Mouse (Mus musculus): ENCODE results near the gene Stpg4. TPM values are rescaled to one million over a fixed set of nuclear protein-coding genes. Genes with fewer than 3 reads are reported as not detected.

Stpg4 gene
- polyA plus RNA-seq, 1 experiment from 2014 or later: not detected

DNA sequence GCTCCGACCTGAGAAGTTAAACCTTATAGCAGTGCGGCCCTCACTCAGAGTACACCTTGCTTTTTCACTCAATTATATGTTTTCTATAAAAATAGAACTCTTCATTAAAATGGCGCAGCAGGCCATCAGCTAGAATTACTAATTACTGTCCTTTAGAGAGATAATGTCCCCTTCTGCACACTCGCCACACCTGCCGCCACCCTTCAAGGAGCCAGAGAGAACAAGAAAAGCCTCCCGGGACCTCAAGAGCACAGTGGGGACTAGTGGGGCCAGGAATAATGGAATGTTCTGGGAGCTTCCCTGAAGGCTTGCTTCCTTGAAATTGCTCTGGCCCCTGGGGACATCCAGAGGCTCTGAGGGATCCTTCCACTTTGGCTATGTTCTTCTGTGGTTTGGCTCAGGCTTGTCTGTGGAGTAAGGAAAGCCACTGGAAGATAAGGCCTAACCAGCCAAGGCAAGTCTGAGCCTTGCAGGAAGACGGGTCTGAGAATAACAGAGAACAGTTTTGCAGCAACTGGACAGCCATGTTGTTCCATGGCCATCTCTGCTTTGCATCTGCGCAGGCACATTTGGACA is 73.7 kb downstream of the Stpg4 start:
- DNase-seq (ENCODE audit: low spot score): no peak
- WGBS: 87% methylated on average over 8 of the region's 8 CpGs
- Histone ChIP-seq H3K4me1 (ENCODE audit: control insufficient read depth, insufficient read depth, low read length) (peaks cover 27% of the 10 kb centered on the region), H3K4me2 (ENCODE audit: low read depth, low read length) (no peak overlapping the region), H3K9ac (ENCODE audit: low read depth, low read length) (no peak overlapping the region), H3K36me3 (ENCODE audit: control insufficient read depth, insufficient read depth, low read length) (no peaks in the 10 kb centered on the region), H3K27me3 (replicated peaks; ENCODE audit: control insufficient read depth, insufficient read depth, low read length) (no peaks in the 10 kb centered on the region), H3K9me3 (ENCODE audit: control insufficient read depth, low read length) (no peaks in the 10 kb centered on the region), H3K27ac (replicated peaks; ENCODE audit: low read depth, low read length) (no peak overlapping the region), H3K4me3 (ENCODE audit: low read depth, low read length) (no peak overlapping the region)
- no peak for ATAC-seq (ENCODE audit: low read depth)

DNA sequence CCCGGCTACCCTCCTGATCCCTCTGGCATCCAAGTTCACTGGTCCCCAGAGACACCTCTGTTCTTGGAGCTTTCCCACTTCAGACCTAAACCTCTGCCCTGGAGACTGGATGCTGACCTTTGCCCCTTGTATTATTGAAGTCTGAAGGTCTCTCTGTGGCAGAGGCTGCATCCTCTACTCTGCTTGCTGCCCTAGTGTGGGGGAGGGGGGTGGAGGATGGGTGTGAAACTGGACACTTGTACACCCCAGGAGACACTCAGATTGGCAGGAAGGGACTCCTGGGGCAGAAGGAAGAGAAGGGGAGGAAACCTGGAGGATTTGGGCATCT is 74.7 kb downstream of the Stpg4 start:
- Histone ChIP-seq H3K27ac (replicated peaks; ENCODE audit: low read depth, low read length) (no peak overlapping the region), H3K4me2 (ENCODE audit: low read depth, low read length) (no peak overlapping the region), H3K9me3 (ENCODE audit: control insufficient read depth, low read length) (no peaks in the 10 kb centered on the region), H3K36me3 (ENCODE audit: control insufficient read depth, insufficient read depth, low read length) (no peaks in the 10 kb centered on the region), H3K4me1 (ENCODE audit: control insufficient read depth, insufficient read depth, low read length) (peaks cover 27% of the 10 kb centered on the region), H3K27me3 (replicated peaks; ENCODE audit: control insufficient read depth, insufficient read depth, low read length) (no peaks in the 10 kb centered on the region), H3K4me3 (ENCODE audit: low read depth, low read length) (no peak overlapping the region), H3K9ac (ENCODE audit: low read depth, low read length) (no peak overlapping the region)
- WGBS: 35% methylated on average over 1 of the region's 1 CpGs
- ATAC-seq (ENCODE audit: low read depth) (no peak), DNase-seq (ENCODE audit: low spot score) (no peak)

DNA sequence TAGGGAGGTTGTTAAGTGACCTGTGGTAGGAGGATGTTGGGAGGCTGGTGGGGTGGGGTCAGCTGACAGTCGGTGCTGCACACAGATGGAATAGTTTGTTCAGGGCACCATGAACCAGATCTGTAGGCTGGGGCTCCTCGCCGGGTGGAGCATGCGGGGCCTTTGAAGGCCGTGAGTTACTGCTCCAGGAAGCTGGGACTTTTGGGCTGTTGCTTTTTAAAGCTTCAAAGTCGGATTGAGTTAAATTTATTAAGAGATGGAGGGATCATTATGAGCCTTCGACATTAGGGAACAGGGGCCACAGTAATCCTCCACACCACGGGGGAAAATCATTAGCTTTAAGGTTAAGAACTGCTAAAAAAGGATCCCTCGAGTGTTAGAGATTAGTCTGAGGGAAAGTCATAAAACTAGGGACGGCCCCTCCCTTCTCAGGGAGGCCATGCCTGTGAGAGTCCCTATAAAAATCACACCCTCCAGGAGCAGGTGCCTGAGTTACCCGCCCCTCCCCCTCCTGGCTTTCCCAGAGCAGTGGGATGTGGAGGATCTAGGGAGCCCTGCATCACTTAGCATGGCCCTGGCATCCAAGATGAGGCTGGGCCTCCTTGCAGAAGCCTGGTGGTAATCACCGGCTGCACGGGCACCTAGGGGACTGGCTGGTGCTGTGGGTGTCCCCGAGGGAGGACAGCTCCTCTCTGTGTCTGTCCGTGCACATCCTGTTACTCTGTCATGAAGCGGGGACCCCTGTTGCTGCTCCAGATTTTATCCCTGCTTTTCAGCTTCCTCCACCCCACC is 75.2 kb downstream of the Stpg4 start:
- Histone ChIP-seq H3K36me3 (ENCODE audit: control insufficient read depth, insufficient read depth, low read length) (no peaks in the 10 kb centered on the region), H3K4me3 (ENCODE audit: low read depth, low read length) (no peak overlapping the region), H3K4me1 (ENCODE audit: control insufficient read depth, insufficient read depth, low read length) (peaks cover 27% of the 10 kb centered on the region), H3K4me2 (ENCODE audit: low read depth, low read length) (no peak overlapping the region), H3K9ac (ENCODE audit: low read depth, low read length) (no peak overlapping the region), H3K27me3 (replicated peaks; ENCODE audit: control insufficient read depth, insufficient read depth, low read length) (no peaks in the 10 kb centered on the region), H3K27ac (replicated peaks; ENCODE audit: low read depth, low read length) (peak overlapping the region; percentile 25; the same call in 1 of the 2 replicates), H3K9me3 (ENCODE audit: control insufficient read depth, low read length) (no peaks in the 10 kb centered on the region)
- ATAC-seq (ENCODE audit: low read depth): no peak
- no peak for DNase-seq (ENCODE audit: low spot score)
- WGBS: 23% methylated on average over 16 of the region's 16 CpGs

DNA sequence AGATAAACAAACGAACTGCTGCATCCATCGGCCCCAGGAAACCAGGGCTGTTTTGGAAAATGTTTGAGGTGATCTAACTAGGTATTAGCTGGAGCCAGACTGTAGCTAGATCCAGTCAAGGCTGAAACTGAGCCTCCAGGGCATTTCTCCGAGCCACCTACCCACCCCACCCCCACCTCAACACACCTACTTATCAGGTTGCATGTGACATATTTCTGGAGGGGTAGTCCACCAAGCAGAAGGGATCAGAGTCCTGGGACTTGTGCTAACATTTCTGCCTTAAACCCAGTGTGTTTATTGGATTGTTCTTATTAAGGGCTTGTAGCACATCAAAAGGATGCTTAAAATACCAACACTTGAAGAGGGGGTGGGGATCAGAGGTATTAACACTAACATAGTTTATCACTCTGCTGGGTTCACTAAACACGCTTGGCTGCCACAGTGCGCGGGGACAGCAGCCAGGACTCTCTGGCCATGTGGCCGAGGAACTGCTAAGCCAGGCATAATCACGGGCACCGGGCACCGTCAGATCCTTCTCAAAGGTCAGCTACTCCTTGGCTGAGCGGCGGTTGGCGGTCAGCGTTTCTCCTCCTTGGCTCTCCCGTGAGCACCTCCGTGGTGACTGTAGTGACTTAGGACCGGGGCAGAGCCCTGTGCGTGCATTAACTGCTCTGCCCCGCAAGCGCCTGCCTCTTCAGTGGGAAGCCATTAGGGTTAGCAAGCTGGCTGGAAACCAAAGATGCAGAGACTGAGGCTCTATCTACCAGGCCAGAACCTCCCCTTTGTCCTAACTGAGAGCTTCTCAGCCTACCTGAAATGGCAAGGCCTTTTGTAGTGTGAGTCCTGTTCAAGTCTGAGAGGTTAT is 76.1 kb downstream of the Stpg4 start:
- WGBS: 28% methylated on average over 20 of the region's 20 CpGs
- peaks cover 27% of the 10 kb centered on the region for H3K4me1 ChIP-seq (ENCODE audit: control insufficient read depth, insufficient read depth, low read length)
- peak; percentile 73 for DNase-seq (ENCODE audit: low spot score)

DNA sequence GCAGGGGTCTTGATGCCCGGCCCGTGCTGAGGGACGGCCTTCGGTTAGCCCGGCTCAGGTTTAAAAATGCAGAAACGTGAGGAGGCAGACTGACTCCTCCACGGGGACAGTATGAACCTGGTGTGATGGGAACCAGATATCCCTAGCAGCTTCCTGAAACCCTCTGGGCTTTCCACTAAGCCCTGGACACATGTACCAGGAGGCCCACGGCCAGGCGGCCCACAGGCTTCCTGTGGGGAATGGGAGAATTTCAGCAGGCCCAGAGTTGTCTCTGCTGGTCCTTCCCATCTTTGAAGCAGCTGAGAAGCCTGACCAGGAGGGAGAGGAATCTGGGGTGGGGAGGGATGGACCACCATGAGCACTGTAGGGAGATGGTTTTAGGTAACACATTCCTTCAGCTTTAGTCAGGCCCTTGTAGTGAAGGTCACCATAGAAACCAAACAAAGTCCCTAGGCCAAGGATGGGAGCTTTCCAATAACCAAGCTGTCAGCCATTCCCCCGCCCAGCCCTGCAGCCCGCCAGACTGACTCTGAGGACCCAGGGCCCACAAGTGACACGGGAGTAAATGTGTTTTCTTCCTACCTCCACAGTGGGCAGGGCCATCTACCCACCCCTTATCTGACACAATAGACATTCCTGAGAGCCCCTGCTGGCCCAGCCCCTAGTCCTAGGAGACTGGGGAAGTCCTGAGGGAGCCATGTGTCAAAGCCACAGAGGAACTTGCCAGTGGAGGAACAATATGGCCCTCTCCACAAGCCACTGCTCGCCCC is 76.9 kb downstream of the Stpg4 start:
- ATAC-seq (ENCODE audit: low read depth): peak; percentile 77
- Histone ChIP-seq H3K4me1 (ENCODE audit: control insufficient read depth, insufficient read depth, low read length) (peaks cover 27% of the 10 kb centered on the region), H3K27me3 (replicated peaks; ENCODE audit: control insufficient read depth, insufficient read depth, low read length) (no peaks in the 10 kb centered on the region), H3K9ac (ENCODE audit: low read depth, low read length) (peak overlapping the region; percentile 31; the same call in 1 of the 2 replicates), H3K4me3 (ENCODE audit: low read depth, low read length) (no peak overlapping the region), H3K27ac (replicated peaks; ENCODE audit: low read depth, low read length) (peak overlapping the region; percentile 75), H3K9me3 (ENCODE audit: control insufficient read depth, low read length) (no peaks in the 10 kb centered on the region), H3K4me2 (ENCODE audit: low read depth, low read length) (no peak overlapping the region), H3K36me3 (ENCODE audit: control insufficient read depth, insufficient read depth, low read length) (no peaks in the 10 kb centered on the region)
- 27% methylated on average over 13 of the region's 13 CpGs for WGBS
- peak; percentile 75 for DNase-seq (ENCODE audit: low spot score)

More for the DNA sequence above, 76.1 kb downstream of the Stpg4 start:
- peak; percentile 34 for ATAC-seq (ENCODE audit: low read depth)
- Histone ChIP-seq H3K9me3 (ENCODE audit: control insufficient read depth, low read length) (no peaks in the 10 kb centered on the region), H3K27me3 (replicated peaks; ENCODE audit: control insufficient read depth, insufficient read depth, low read length) (no peaks in the 10 kb centered on the region), H3K9ac (ENCODE audit: low read depth, low read length) (peak overlapping the region; percentile 31; the same call in 1 of the 2 replicates), H3K4me3 (ENCODE audit: low read depth, low read length) (no peak overlapping the region), H3K36me3 (ENCODE audit: control insufficient read depth, insufficient read depth, low read length) (no peaks in the 10 kb centered on the region), H3K27ac (replicated peaks; ENCODE audit: low read depth, low read length) (peak overlapping the region; percentile 75), H3K4me2 (ENCODE audit: low read depth, low read length) (no peak overlapping the region)

DNA sequence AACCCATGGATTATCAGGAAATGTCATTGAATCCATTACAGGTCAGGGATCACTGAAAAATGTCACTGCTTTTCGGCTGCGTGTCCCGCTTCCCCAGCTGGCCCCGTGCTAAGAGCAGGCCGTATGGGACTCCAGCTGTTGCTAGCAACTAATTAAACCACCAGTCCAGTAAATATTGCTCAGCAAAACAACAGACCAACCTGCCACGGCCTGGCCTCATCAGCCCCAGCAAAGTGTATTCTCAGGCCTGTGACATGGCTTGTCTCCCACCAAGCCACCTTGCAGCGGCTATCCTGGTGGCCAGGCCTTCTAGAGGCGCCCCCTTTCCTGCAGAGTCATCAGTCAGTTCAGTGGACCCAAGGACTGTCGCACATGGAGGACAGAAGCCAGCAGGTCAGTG is 78.0 kb downstream of the Stpg4 start:
- Histone ChIP-seq H3K4me3 (ENCODE audit: low read depth, low read length) (no peak overlapping the region), H3K4me2 (ENCODE audit: low read depth, low read length) (no peak overlapping the region), H3K4me1 (ENCODE audit: control insufficient read depth, insufficient read depth, low read length) (peaks cover 27% of the 10 kb centered on the region), H3K36me3 (ENCODE audit: control insufficient read depth, insufficient read depth, low read length) (no peaks in the 10 kb centered on the region), H3K27ac (replicated peaks; ENCODE audit: low read depth, low read length) (no peak overlapping the region), H3K9ac (ENCODE audit: low read depth, low read length) (no peak overlapping the region), H3K9me3 (ENCODE audit: control insufficient read depth, low read length) (no peaks in the 10 kb centered on the region), H3K27me3 (replicated peaks; ENCODE audit: control insufficient read depth, insufficient read depth, low read length) (no peaks in the 10 kb centered on the region)
- no peak for DNase-seq (ENCODE audit: low spot score)
- no peak for ATAC-seq (ENCODE audit: low read depth)
- 79% methylated on average over 9 of the region's 9 CpGs for WGBS

DNA sequence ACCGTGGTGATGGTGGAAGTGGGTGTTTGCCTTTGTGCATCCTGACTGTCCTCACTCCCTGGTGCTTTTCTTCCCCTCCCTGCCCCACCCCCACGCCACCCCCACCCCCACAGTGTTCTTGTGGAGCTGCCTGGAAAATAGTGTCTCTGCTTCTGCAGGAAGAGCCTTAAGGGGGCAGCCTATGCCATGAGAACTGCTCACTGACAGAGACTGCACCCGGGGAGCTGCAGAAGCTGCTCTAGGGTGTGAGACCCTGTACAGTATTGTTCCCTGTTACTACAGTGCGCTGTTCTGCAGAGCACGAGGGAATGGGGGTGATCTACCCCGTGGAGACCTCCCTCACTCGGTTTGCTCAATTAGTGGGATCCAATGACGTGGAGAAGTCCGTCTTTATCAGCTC is 78.5 kb downstream of the Stpg4 start:
- ATAC-seq (ENCODE audit: low read depth) (no peak), DNase-seq (ENCODE audit: low spot score) (no peak)
- Histone ChIP-seq H3K27ac (replicated peaks; ENCODE audit: low read depth, low read length) (no peak overlapping the region), H3K4me1 (ENCODE audit: control insufficient read depth, insufficient read depth, low read length) (peaks cover 27% of the 10 kb centered on the region), H3K27me3 (replicated peaks; ENCODE audit: control insufficient read depth, insufficient read depth, low read length) (no peaks in the 10 kb centered on the region), H3K9me3 (ENCODE audit: control insufficient read depth, low read length) (no peaks in the 10 kb centered on the region), H3K4me3 (ENCODE audit: low read depth, low read length) (no peak overlapping the region), H3K9ac (ENCODE audit: low read depth, low read length) (no peak overlapping the region), H3K36me3 (ENCODE audit: control insufficient read depth, insufficient read depth, low read length) (no peaks in the 10 kb centered on the region), H3K4me2 (ENCODE audit: low read depth, low read length) (no peak overlapping the region)
- WGBS: 28% methylated on average over 9 of the region's 9 CpGs

DNA sequence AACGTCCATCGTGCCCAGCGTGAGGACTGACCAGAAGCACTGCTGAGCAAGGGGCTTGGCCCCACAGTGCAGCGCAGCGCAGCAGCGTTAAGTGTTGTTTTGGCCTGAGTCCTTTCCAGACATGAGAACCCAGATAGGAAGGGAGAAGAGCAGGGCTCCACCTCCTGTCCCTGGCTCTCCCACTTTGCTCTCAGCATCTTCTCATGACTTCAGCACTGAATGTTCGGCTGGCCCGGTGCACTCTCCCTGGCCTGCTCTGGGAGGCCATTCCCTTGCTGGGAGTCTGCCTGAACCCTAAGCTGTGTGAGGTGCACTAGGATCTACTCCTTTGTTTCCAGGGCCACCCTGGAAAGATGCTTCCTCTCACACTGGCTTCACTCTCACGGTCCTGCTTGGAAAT is 79.2 kb downstream of the Stpg4 start:
- Histone ChIP-seq H3K27me3 (replicated peaks; ENCODE audit: control insufficient read depth, insufficient read depth, low read length) (no peaks in the 10 kb centered on the region), H3K4me2 (ENCODE audit: low read depth, low read length) (no peak overlapping the region), H3K9me3 (ENCODE audit: control insufficient read depth, low read length) (no peaks in the 10 kb centered on the region), H3K36me3 (ENCODE audit: control insufficient read depth, insufficient read depth, low read length) (no peaks in the 10 kb centered on the region), H3K27ac (replicated peaks; ENCODE audit: low read depth, low read length) (no peak overlapping the region), H3K9ac (ENCODE audit: low read depth, low read length) (no peak overlapping the region), H3K4me1 (ENCODE audit: control insufficient read depth, insufficient read depth, low read length) (peaks cover 27% of the 10 kb centered on the region), H3K4me3 (ENCODE audit: low read depth, low read length) (no peak overlapping the region)
- ATAC-seq (ENCODE audit: low read depth) (no peak), DNase-seq (ENCODE audit: low spot score) (no peak)
- WGBS: 41% methylated on average over 9 of the region's 9 CpGs
